Mouse (Mus musculus): ENCODE measurements around the gene Ninj1. TPM values are rescaled to one million over a fixed set of nuclear protein-coding genes. Genes with fewer than 3 reads are reported as not detected.
A peak's percentile ranks its signal among the peaks of the same experiment; 100 is the strongest.

The Ninj1 gene
- polyA plus RNA-seq, 1 experiment from 2014 or later: 51.3 TPM

GRCm38 (mm10) chr13:49206341-49206740 is 19.1 kb downstream of the Ninj1 start:
- DNase-seq (ENCODE audit: low spot score): no peak
- WGBS: 87% methylated on average over 2 of the region's 2 CpGs
- no peak overlapping the region for H3K27ac ChIP-seq
- H3K4me3 ChIP-seq: no peak overlapping the region
- H3K27me3 ChIP-seq (ENCODE audit: insufficient read depth, poor library complexity, severe bottlenecking): no peaks in the 10 kb centered on the region
- peaks cover 20% of the 10 kb centered on the region for H3K4me1 ChIP-seq
- peaks cover 33% of the 10 kb centered on the region for H3K36me3 ChIP-seq
- no peaks in the 10 kb centered on the region for H3K9me3 ChIP-seq

- Histone ChIP-seq H3K9me3 (no peaks in the 10 kb centered on the region), H3K36me3 (peaks cover 16% of the 10 kb centered on the region; the same call in 1 of the 2 replicates), H3K27ac (no peak overlapping the region), H3K4me3 (no peak overlapping the region), H3K4me1 (peaks cover 41% of the 10 kb centered on the region), H3K27me3 (ENCODE audit: insufficient read depth, poor library complexity, severe bottlenecking) (no peaks in the 10 kb centered on the region)
- 48% methylated on average over 7 of the region's 7 CpGs for WGBS
- no peak for DNase-seq (ENCODE audit: low spot score)
Observed at GRCm38 (mm10) chr13:49209306-49209705, 22.0 kb downstream of the Ninj1 start.

GRCm38 (mm10) chr13:49212711-49213500 is 25.6 kb downstream of the Ninj1 start:
- Histone ChIP-seq H3K27me3 (ENCODE audit: insufficient read depth, poor library complexity, severe bottlenecking) (peaks cover 16% of the 10 kb centered on the region; the same call in 1 of the 2 replicates), H3K9me3 (no peaks in the 10 kb centered on the region), H3K4me1 (peaks cover 61% of the 10 kb centered on the region), H3K36me3 (peaks cover 1% of the 10 kb centered on the region; the same call in 1 of the 2 replicates), H3K4me3 (no peak overlapping the region), H3K27ac (0 out of 2 replicates have a peak overlapping the region, but pooled peaks have one; percentile 19)
- DNase-seq (ENCODE audit: low spot score): no peak
- 72% methylated on average over 4 of the region's 4 CpGs for WGBS

- peaks cover 18% of the 10 kb centered on the region; the same call in 1 of the 2 replicates for H3K27me3 ChIP-seq (ENCODE audit: insufficient read depth, poor library complexity, severe bottlenecking)
- no peak overlapping the region; the same call in 1 of the 2 replicates for H3K4me3 ChIP-seq
- H3K9me3 ChIP-seq: no peaks in the 10 kb centered on the region
- H3K27ac ChIP-seq: 0 out of 2 replicates have a peak overlapping the region, but pooled peaks have one; percentile 19
- H3K4me1 ChIP-seq: peaks cover 61% of the 10 kb centered on the region
- DNase-seq (ENCODE audit: low spot score): no peak
- 69% methylated on average over 4 of the region's 4 CpGs for WGBS
- H3K36me3 ChIP-seq: no peaks in the 10 kb centered on the region
Observed at GRCm38 (mm10) chr13:49213531-49213932, 26.2 kb downstream of the Ninj1 start.

GRCm38 (mm10) chr13:49214454-49214853 is 27.2 kb downstream of the Ninj1 start:
- 84% methylated on average over 3 of the region's 3 CpGs for WGBS
- Histone ChIP-seq H3K4me1 (peaks cover 57% of the 10 kb centered on the region), H3K27ac (no peak overlapping the region), H3K9me3 (no peaks in the 10 kb centered on the region), H3K27me3 (ENCODE audit: insufficient read depth, poor library complexity, severe bottlenecking) (peaks cover 21% of the 10 kb centered on the region; the same call in 1 of the 2 replicates), H3K36me3 (no peaks in the 10 kb centered on the region), H3K4me3 (peak overlapping the region; percentile 91; the same call in 1 of the 2 replicates)
- no peak for DNase-seq (ENCODE audit: low spot score)

- DNase-seq (ENCODE audit: low spot score): no peak
- Histone ChIP-seq H3K9me3 (no peaks in the 10 kb centered on the region), H3K36me3 (no peaks in the 10 kb centered on the region), H3K4me1 (peaks cover 56% of the 10 kb centered on the region), H3K27ac (peak overlapping the region; percentile 96), H3K4me3 (peak overlapping the region; percentile 91), H3K27me3 (ENCODE audit: insufficient read depth, poor library complexity, severe bottlenecking) (peaks cover 21% of the 10 kb centered on the region; the same call in 1 of the 2 replicates)
- 10% methylated on average over 5 of the region's 5 CpGs for WGBS
Observed at GRCm38 (mm10) chr13:49215128-49215503, 27.8 kb downstream of the Ninj1 start.

GRCm38 (mm10) chr13:49215504-49216219 is 28.4 kb downstream of the Ninj1 start, which contains the start of gene Card19:
TSS of gene Card19 (minus strand) at chr13:49216037.
- WGBS: under 1% methylated on average over 78 of the region's 78 CpGs
- DNase-seq (ENCODE audit: low spot score): peak; percentile 97
- no peaks in the 10 kb centered on the region for H3K9me3 ChIP-seq
- H3K4me3 ChIP-seq: peak within 1 kb of the TSS; percentile 91
- H3K4me1 ChIP-seq: peaks cover 56% of the 10 kb centered on the region
- peak within 1 kb of the TSS; percentile 96 for H3K27ac ChIP-seq
- H3K27me3 ChIP-seq (ENCODE audit: insufficient read depth, poor library complexity, severe bottlenecking): peaks cover 21% of the 10 kb centered on the region; the same call in 1 of the 2 replicates
- H3K36me3 ChIP-seq: no peaks in the 10 kb centered on the region

- DNase-seq (ENCODE audit: low spot score): no peak
- H3K9me3 ChIP-seq: 0 out of 2 replicates have a peak, but pooled peaks cover 3% of the 10 kb centered on the region
- no peaks in the 10 kb centered on the region for H3K36me3 ChIP-seq
- peak overlapping the region; percentile 91 for H3K4me3 ChIP-seq
- 3% methylated on average over 17 of the region's 17 CpGs for WGBS
- H3K4me1 ChIP-seq: peaks cover 52% of the 10 kb centered on the region
- peaks cover 21% of the 10 kb centered on the region; the same call in 1 of the 2 replicates for H3K27me3 ChIP-seq (ENCODE audit: insufficient read depth, poor library complexity, severe bottlenecking)
- peak overlapping the region; percentile 96 for H3K27ac ChIP-seq
Observed at GRCm38 (mm10) chr13:49216220-49216552, 28.9 kb downstream of the Ninj1 start.

GRCm38 (mm10) chr13:49216808-49217561 is 29.7 kb downstream of the Ninj1 start:
- Histone ChIP-seq H3K27ac (peak overlapping the region; percentile 96), H3K27me3 (ENCODE audit: insufficient read depth, poor library complexity, severe bottlenecking) (peaks cover 21% of the 10 kb centered on the region; the same call in 1 of the 2 replicates), H3K9me3 (0 out of 2 replicates have a peak, but pooled peaks cover 3% of the 10 kb centered on the region), H3K4me3 (peak overlapping the region; percentile 91; the same call in 1 of the 2 replicates), H3K4me1 (peaks cover 44% of the 10 kb centered on the region), H3K36me3 (no peaks in the 10 kb centered on the region)
- DNase-seq (ENCODE audit: low spot score): no peak
- WGBS: 51% methylated on average over 9 of the region's 9 CpGs

- peaks cover 28% of the 10 kb centered on the region; the same call in 1 of the 2 replicates for H3K27me3 ChIP-seq (ENCODE audit: insufficient read depth, poor library complexity, severe bottlenecking)
- no peaks in the 10 kb centered on the region for H3K36me3 ChIP-seq
- H3K9me3 ChIP-seq: 0 out of 2 replicates have a peak, but pooled peaks cover 3% of the 10 kb centered on the region
- DNase-seq (ENCODE audit: low spot score): no peak
- peaks cover 36% of the 10 kb centered on the region for H3K4me1 ChIP-seq
- WGBS: 56% methylated on average over 3 of the region's 3 CpGs
- no peak overlapping the region for H3K27ac ChIP-seq
- no peak overlapping the region for H3K4me3 ChIP-seq
Observed at GRCm38 (mm10) chr13:49218651-49219050, 31.4 kb downstream of the Ninj1 start.

- 77% methylated on average over 4 of the region's 4 CpGs for WGBS
Observed at GRCm38 (mm10) chr13:49219367-49219766, 32.1 kb downstream of the Ninj1 start.

GRCm38 (mm10) chr13:49220912-49221311 is 33.6 kb downstream of the Ninj1 start:
- no peak overlapping the region for H3K27ac ChIP-seq
- whole genome bisulfite sequencing: 17% methylated on average over 5 of the region's 5 CpGs
- H3K27me3 ChIP-seq (ENCODE audit: insufficient read depth, poor library complexity, severe bottlenecking): peaks cover 40% of the 10 kb centered on the region
- H3K4me1 ChIP-seq: peaks cover 21% of the 10 kb centered on the region
- no peak overlapping the region for H3K4me3 ChIP-seq
- 0 out of 2 replicates have a peak, but pooled peaks cover 3% of the 10 kb centered on the region for H3K9me3 ChIP-seq
- no peaks in the 10 kb centered on the region for H3K36me3 ChIP-seq
- DNase-seq (ENCODE audit: low spot score): no peak

More at GRCm38 (mm10) chr13:49219367-49219766, 32.1 kb downstream of the Ninj1 start:
- Histone ChIP-seq H3K27ac (no peak overlapping the region), H3K9me3 (0 out of 2 replicates have a peak, but pooled peaks cover 3% of the 10 kb centered on the region), H3K4me3 (no peak overlapping the region), H3K27me3 (ENCODE audit: insufficient read depth, poor library complexity, severe bottlenecking) (peaks cover 35% of the 10 kb centered on the region), H3K36me3 (no peaks in the 10 kb centered on the region), H3K4me1 (peaks cover 31% of the 10 kb centered on the region)
- DNase-seq (ENCODE audit: low spot score): no peak
